Mouse (Mus musculus) mature B cell (primary cell): Measurements from ENCODE around the gene Fam98b.

Experiments
- in situ Hi-C: fragments of 300-500 bp; cut with MboI; formaldehyde crosslinking; loops from 2 replicates; pipeline ENCODE4 v1.14.3; 2019

Fam98b gene

DNA sequence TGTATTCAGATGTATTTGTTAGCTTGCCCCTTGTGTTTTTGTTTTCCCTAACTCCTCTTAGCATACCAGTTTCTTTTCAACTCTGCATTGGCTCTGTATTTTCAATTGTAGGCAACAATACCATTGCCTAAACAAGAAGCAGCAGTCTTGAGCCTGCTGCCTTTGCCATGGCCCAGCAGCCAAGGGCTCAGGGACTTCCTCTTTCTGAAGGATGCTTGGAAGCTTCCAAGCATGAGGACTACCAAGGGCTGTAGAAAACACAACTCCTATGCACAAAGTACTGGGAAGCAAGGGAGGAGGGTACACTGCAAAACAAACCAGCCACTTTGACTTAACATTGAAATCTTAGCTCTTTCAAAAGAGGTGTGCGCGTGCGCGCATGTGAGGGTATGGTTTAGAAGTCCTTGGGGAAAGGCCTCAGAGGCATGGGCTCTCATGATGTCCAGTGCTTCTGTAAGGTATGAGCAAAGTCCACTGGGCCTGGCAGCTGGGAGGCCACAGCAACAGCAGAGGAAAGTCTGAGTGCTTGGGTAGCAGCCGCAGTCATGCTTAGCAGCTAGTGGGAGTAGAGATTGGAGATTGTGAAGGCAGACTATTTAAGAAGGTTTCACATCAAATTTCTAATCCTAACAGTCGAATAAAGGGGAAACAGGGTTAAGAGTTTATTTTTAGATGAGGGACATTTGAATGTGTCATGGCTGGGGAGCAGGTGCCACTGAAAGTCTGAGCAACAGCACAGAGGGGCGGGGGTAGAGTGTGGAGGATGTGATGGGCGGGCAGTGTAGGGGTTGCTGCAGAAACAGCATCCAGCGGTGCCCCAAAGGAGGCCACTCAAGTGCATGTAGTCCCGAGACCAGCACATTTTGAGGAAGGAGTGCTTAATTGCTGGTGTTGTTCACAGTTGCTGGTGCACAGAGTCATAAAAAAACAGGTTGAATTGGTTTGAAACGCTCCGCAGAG, 54.1 kb downstream of the Fam98b start:
- in situ Hi-C loops = no loop called here

DNA sequence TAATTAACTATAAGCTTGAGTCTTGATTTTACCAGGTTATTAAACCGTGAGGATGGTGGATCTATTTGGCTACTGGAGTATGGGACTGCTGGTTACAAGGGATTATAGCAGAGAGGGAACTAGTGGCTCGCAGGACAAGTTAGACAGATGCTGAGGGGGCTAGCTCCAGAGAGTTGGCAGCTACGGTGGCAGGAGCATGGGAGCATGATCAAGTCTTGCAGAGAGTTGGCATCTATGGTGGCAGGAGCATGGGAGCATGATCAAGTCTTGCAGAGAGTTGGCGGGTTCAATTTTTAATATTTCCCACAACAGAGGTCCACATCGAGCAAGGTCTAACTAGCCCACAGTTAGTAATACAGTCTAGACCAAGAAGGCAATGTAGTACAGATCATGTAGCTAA, 55.4 kb downstream of the Fam98b start:
- in situ Hi-C loops = no loop called here

DNA sequence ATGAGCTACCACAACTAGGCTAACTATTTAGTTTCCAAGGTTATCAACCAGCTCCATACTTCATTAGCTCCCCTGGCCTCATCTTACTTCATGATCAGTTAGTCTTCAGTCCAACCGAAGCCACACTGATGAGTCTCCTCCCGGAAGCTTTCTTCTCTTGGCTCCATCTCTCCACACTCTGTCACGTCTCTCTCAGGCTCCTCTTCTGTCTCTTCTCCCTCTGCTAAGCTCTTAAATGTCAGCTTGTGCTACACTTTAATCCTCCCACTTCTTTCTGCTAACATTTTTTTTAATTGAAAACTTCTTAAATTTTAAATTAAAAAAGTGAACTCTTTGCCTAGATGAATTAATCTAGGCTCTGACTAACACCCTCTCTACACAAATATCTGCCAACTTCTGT, 58.4 kb downstream of the Fam98b start:
- in situ Hi-C loops = no loop called here

DNA sequence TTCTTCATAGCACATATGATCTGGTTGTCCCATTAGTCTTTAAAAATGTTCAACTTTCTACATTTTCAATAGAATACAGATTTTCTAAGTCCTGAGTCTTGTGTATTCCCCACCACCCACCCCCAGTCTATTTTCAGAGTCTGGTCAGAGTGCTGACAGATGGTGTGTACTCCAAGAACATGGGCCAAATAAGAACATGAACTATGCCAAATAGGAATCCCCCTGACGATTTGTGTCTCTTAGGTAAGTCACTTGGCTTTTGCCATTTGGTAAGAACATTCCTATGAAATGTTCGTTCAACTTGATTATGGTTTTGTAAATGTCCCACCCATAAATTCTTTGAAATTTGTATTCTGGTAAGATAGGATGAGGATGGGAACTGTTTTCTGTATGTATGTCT, 59.5 kb downstream of the Fam98b start:
- in situ Hi-C loops = no loop called here

DNA sequence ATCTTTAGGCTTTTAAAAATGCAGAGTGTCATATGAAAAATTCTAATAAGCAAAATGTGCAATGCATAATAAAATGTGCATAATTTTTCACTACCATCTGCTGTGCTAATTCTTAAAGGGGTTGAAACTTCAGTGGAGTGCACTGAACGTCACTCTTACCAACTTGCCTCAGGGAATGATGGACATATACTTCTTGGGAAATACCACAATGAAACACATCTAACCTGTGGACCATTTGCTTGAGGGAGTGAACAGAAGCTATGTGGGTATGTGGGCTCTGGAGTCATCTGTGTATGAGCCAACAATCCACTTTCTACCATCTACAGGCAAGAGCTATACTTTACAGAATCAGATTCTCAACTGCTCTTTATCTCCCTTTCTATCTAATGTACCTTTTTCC, 61.8 kb downstream of the Fam98b start:
- in situ Hi-C loops = no loop called here

GRCm38 (mm10) chr2:117312030-117312429, 62.5 kb downstream of the Fam98b start:
- in situ Hi-C loops = no loop called here

DNA sequence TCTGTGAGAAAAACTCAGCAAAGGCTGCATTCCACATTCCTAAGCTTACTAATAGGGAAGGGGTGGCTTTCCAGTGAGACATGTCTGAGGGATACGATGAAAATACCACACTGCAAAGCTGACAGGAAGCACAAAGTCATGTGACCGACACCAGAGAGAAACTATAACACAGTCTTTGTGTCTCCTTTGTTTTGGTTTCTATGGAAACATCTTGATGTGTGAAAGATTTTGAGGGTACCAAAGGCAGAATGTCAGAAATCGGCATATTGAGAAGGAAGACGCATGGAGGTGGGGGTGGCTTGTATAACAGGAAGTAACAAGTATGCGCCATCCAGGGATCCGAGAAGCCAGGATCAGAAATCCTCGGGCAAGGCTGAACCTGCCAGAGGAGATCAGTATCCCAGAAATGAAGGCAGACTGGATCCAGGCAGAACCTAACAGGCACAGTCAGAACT, 62.9 kb downstream of the Fam98b start:
- in situ Hi-C loops = no loop called here

- in situ Hi-C loops = no loop called here
These were observed 64.2 kb downstream of the Fam98b start for GRCm38 (mm10) chr2:117313586-117314235.

DNA sequence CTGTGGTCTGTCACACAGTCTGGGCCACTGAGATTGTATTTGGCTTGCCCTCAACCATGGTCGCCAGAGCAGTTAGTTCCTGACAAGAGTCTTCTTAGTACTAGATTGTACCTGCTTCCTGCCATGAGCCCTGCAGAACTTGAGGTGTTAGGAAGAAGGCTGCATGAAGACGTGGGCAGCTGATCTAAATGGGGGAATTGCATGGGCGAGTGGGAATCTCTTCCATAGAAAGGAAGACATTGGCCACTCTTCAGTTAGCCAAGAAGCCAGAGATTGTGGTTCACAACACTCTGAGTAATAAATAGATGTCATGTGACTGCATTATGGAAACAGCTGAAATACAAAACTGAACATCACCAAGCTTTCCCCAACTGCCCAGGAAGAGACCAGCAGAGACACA, 69.5 kb downstream of the Fam98b start:
- in situ Hi-C loops = no loop called here
